Mouse (Mus musculus) liver, embryonic 14.5 days (tissue): ENCODE data around the gene Amph.

Source experiments
- CTCF ChIP-seq: IDR thresholded peaks from 2 replicates; pipeline ENCODE4 v1.5.1; 2016; ENCODE audit warnings: antibody characterized with exemption, low read depth, control low read depth
- EP300 ChIP-seq: IDR thresholded peaks from 2 replicates; pipeline ENCODE4 v1.6.1; 2016; ENCODE audit warnings: antibody characterized with exemption, low read depth

DNA sequence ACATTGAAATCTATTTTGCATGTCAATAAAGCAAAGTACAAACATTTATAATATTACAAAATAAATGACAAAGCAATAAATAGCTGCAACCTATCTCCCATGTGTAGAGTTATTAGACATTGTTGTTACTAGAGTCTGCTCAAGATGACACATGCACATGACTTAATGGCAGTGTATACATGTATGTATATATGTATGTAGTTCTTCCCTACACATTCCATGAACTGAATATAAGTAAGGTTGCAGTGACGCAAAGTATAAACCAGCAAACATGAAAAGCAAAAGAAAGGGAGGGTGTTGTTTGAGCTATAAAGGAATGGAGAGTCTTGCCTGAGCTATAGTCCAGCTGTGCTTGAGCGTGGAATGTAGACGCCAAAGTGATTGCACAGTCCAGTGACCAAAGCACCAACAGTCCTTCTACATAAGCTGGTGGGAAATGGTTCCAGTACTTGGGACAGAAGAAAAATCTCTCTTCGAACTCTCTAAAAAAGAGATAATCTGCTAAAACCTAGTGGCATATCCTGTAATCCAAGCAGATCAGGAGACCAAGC, 66.9 kb downstream of the Amph start:
- TF ChIP-seq CTCF (no peak), EP300 (no peak)
